Mouse (Mus musculus) cortical plate, adult 2 months (tissue): Measurements from ENCODE around the gene Myo5a.

Experiments used
- CTCF ChIP-seq: fragments of 200-500 bp; IDR thresholded peaks from 2 replicates; pipeline ENCODE4 v1.5.1; 2011; ENCODE audit warnings: mild to moderate bottlenecking, control low read depth, low read length; ENCODE audit not compliant: insufficient read depth; ENCODE audit errors: extremely low read depth
- POLR2A ChIP-seq: fragments of 200-500 bp; IDR thresholded peaks from 2 replicates; pipeline ENCODE4 v1.6.1; 2011; ENCODE audit warnings: mild to moderate bottlenecking, low read length, control low read depth; ENCODE audit not compliant: insufficient read depth; ENCODE audit errors: extremely low read depth

- TF ChIP-seq CTCF (no peak), POLR2A (no peak)
Measured at GRCm38 (mm10) chr9:75085242-75085824, 14.5 kb downstream of the Myo5a start.
